Comparison of ENCODE assay signal across 13 mouse cellular contexts in genomic region chr4:139993111-139993755, GRCm38 (mm10). TPM values are rescaled to one million over a fixed set of nuclear protein-coding genes. Genes with fewer than 3 reads are reported as not detected.
DNase-seq lines count a peak whose midpoint lies in the region; ATAC-seq lines count a peak whose summit lies in the region.
"Had no signal": no experiment of that assay in that cellular context is flagged by ENCODE, and none has a peak within 500 bp of the region (broad histone marks: within the 10 kb centered on the region; RNA-seq: fewer than 3 reads in every experiment).

No protein-coding gene starts in this region.

- 16% methylated on average over 10 of the region's 16 CpGs for WGBS in heart, embryonic 10.5 days
- WGBS in midbrain, embryonic 12.5 days, result 16% methylated on average over 6 of the region's 16 CpGs
- WGBS in midbrain, embryonic 15.5 days, result 10% methylated on average over 13 of the region's 16 CpGs
- 10% methylated on average over 12 of the region's 16 CpGs for WGBS in forebrain, embryonic 11.5 days
- WGBS in limb, embryonic 13.5 days, result 13% methylated on average over 10 of the region's 16 CpGs

- ATAC-seq in midbrain, embryonic 12.5 days (ENCODE audit: low FRiP score, low read depth), result peak; percentile 66; the same call in 1 of the 2 replicates
- ATAC-seq in midbrain, embryonic 15.5 days (replicated peaks), result no peak
- ATAC-seq in forebrain, embryonic 11.5 days (replicated peaks; ENCODE audit: low FRiP score), result peak; percentile 66
- no peak for ATAC-seq in limb, embryonic 13.5 days (ENCODE audit: low FRiP score, low read depth)

- H3K27ac ChIP-seq in heart, embryonic 10.5 days, result no peak overlapping the region
- peak overlapping the region; percentile 80 for H3K27ac ChIP-seq in midbrain, embryonic 12.5 days (replicated peaks)
- H3K27ac ChIP-seq in midbrain, embryonic 15.5 days, result no peak overlapping the region
- H3K27ac ChIP-seq in forebrain, embryonic 11.5 days (ENCODE audit: low read depth, low read length), result peak overlapping the region; percentile 71
- H3K27ac ChIP-seq in limb, embryonic 13.5 days, result no peak overlapping the region
- H3K27ac ChIP-seq: liver, embryonic 14.5 days had no signal

- no peak overlapping the region; the same call in 1 of the 2 replicates for H3K9ac ChIP-seq in midbrain, embryonic 12.5 days (replicated peaks)
- no peak overlapping the region for H3K9ac ChIP-seq in midbrain, embryonic 15.5 days
- peak overlapping the region; percentile 27; the same call in 1 of the 2 replicates for H3K9ac ChIP-seq in forebrain, embryonic 11.5 days (ENCODE audit: low read length)
- H3K9ac ChIP-seq in limb, embryonic 13.5 days, result no peak overlapping the region
- H3K9ac ChIP-seq: liver, embryonic 14.5 days had no signal

- H3K4me2 ChIP-seq in midbrain, embryonic 12.5 days (replicated peaks), result peak overlapping the region; percentile 36
- no peak overlapping the region for H3K4me2 ChIP-seq in midbrain, embryonic 15.5 days
- 0 out of 2 replicates have a peak overlapping the region, but pooled peaks have one; percentile 18 for H3K4me2 ChIP-seq in forebrain, embryonic 11.5 days (ENCODE audit: low read depth, low read length, severe bottlenecking)
- peak overlapping the region; percentile 23 for H3K4me2 ChIP-seq in limb, embryonic 13.5 days (replicated peaks)

- peaks cover 9% of the 10 kb centered on the region for H3K4me1 ChIP-seq in heart, embryonic 10.5 days
- H3K4me1 ChIP-seq in midbrain, embryonic 12.5 days, result peaks cover 29% of the 10 kb centered on the region
- peaks cover 13% of the 10 kb centered on the region; the same call in 1 of the 2 replicates for H3K4me1 ChIP-seq in midbrain, embryonic 15.5 days
- peaks cover 5% of the 10 kb centered on the region; the same call in 1 of the 2 replicates for H3K4me1 ChIP-seq in forebrain, embryonic 11.5 days (replicated peaks; ENCODE audit: control insufficient read depth, insufficient read depth, low read length)
- H3K4me1 ChIP-seq in limb, embryonic 13.5 days, result peaks cover 7% of the 10 kb centered on the region

- no peaks in the 10 kb centered on the region for H3K9me3 ChIP-seq in heart, embryonic 10.5 days
- no peaks in the 10 kb centered on the region for H3K9me3 ChIP-seq in midbrain, embryonic 12.5 days
- no peaks in the 10 kb centered on the region for H3K9me3 ChIP-seq in midbrain, embryonic 15.5 days
- H3K9me3 ChIP-seq in forebrain, embryonic 11.5 days (ENCODE audit: control insufficient read depth, low read length), result no peaks in the 10 kb centered on the region
- peaks cover 6% of the 10 kb centered on the region; the same call in 1 of the 2 replicates for H3K9me3 ChIP-seq in limb, embryonic 13.5 days

- H3K4me3 ChIP-seq in heart, embryonic 10.5 days, result peak overlapping the region; percentile 31
- H3K4me3 ChIP-seq in midbrain, embryonic 12.5 days, result no peak overlapping the region
- H3K4me3 ChIP-seq in midbrain, embryonic 15.5 days, result no peak overlapping the region
- H3K4me3 ChIP-seq in forebrain, embryonic 11.5 days (ENCODE audit: low read depth, low read length), result no peak overlapping the region
- H3K4me3 ChIP-seq in limb, embryonic 13.5 days, result no peak overlapping the region

- peaks cover 17% of the 10 kb centered on the region; the same call in 1 of the 2 replicates for H3K27me3 ChIP-seq in heart, embryonic 10.5 days (ENCODE audit: insufficient read depth, poor library complexity, severe bottlenecking)
- no peaks in the 10 kb centered on the region; the same call in 1 of the 2 replicates for H3K27me3 ChIP-seq in midbrain, embryonic 12.5 days
- H3K27me3 ChIP-seq in midbrain, embryonic 15.5 days (replicated peaks), result no peaks in the 10 kb centered on the region
- H3K27me3 ChIP-seq in forebrain, embryonic 11.5 days (ENCODE audit: control insufficient read depth, insufficient read depth, low read length), result no peaks in the 10 kb centered on the region
- H3K27me3 ChIP-seq in limb, embryonic 13.5 days, result peaks cover under 1% of the 10 kb centered on the region; the same call in 1 of the 2 replicates

- DNase-seq in heart, embryonic 10.5 days (ENCODE audit: low spot score), result no peak
- DNase-seq in heart, postnatal 10 days, result no peak
- DNase-seq in forebrain, embryonic 11.5 days (ENCODE audit: low spot score), result peak; percentile 69
- DNase-seq in ovary, postnatal 10 days (ENCODE audit: low spot score), result no peak
- DNase-seq in adrenal gland, adult (ENCODE audit: inconsistent age in 2 of 2, low spot score in 1 of 2), result no peak
- DNase-seq: adrenal gland, postnatal 14 days; cerebellum, adult 9-11 months; thymus, postnatal 4 days had no signal

- intact Hi-C loops in heart, postnatal 10 days (cut with DNase I), result no loop called here

- H3K36me3 ChIP-seq in heart, embryonic 10.5 days, result no peaks in the 10 kb centered on the region
- H3K36me3 ChIP-seq in midbrain, embryonic 12.5 days, result no peaks in the 10 kb centered on the region
- H3K36me3 ChIP-seq in midbrain, embryonic 15.5 days (replicated peaks), result no peaks in the 10 kb centered on the region
- H3K36me3 ChIP-seq in forebrain, embryonic 11.5 days (ENCODE audit: control insufficient read depth, insufficient read depth, low read length), result no peaks in the 10 kb centered on the region
- H3K36me3 ChIP-seq in limb, embryonic 13.5 days, result no peaks in the 10 kb centered on the region

RNA-seq across cellular contexts. Expression of gene Klhdc7a, which starts 25.4 kb away (rescaled TPM):
- 0.06 and 0.09 TPM in 2 replicates for polyA plus RNA-seq in heart, embryonic 10.5 days (2016; fragmentation: Nextera tagmentation; extraction: Ambion mirVana)
- 1 to 10 TPM in 1 of 2 experiments, under 1 TPM in 1; 0.81 to 1.9 TPM for total RNA-seq in heart, postnatal 10 days (2021)
- polyA plus RNA-seq in midbrain, embryonic 12.5 days (2016; fragmentation: Nextera tagmentation; extraction: Ambion mirVana), result 0.28 and 0.41 TPM in 2 replicates
- polyA plus RNA-seq in midbrain, embryonic 15.5 days (2015; fragmentation: Nextera tagmentation; extraction: Ambion mirVana), result 0.74 and 0.78 TPM in 2 replicates
- 0.03 and 0.17 TPM in 2 replicates for polyA plus RNA-seq in forebrain, embryonic 11.5 days (2014; fragmentation: Nextera tagmentation; extraction: Ambion mirVana)
- 0.04 TPM in 1 of 2 replicates, not detected in the other for polyA plus RNA-seq in limb, embryonic 13.5 days (2015; fragmentation: Nextera tagmentation; extraction: Ambion mirVana)
- total RNA-seq: megakaryocyte, adult 5-6 weeks had no signal

Comparison
In these comparisons a context has a peak if more than half of its experiments do, and no peak if none do; other contexts are left out.
1. H3K27ac ChIP-seq: peak in midbrain, embryonic 12.5 days (single experiment) and forebrain, embryonic 11.5 days (single experiment); none in heart, embryonic 10.5 days (single experiment), midbrain, embryonic 15.5 days (single experiment) and limb, embryonic 13.5 days (single experiment).
2. ATAC-seq: peak in midbrain, embryonic 12.5 days (single experiment) and forebrain, embryonic 11.5 days (single experiment); none in midbrain, embryonic 15.5 days (single experiment) and limb, embryonic 13.5 days (single experiment).